22 mouse cellular contexts compared by ENCODE assay signal in the genomic region with DNA sequence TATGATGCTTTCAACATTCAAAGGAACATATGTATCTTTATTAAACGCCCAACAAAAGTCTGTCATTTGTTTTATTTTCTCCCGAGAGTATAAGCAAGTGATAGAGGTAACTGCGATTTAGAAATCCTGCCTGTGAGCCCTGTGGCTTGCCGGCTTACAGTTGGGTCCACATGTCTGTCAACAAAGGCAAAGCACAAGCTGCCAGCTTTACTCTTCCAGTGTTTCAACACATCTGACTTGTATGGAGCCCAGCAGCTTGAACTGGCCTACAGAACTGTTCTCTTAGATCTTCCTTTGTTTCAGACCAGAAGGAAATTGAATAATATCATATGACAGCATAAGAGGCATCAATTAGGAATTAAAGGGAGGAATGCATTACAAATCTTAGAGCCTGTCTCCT.
DNase-seq lines count a peak whose midpoint lies in the region; ATAC-seq lines count a peak whose summit lies in the region.
"Had no signal": no experiment of that assay in that cellular context is flagged by ENCODE, and none has a peak within 500 bp of the region (broad histone marks: within the 10 kb centered on the region; RNA-seq: fewer than 3 reads in every experiment).

No protein-coding gene starts in this region.

- H3K4me1 ChIP-seq in embryonic facial prominence, embryonic 14.5 days (ENCODE audit: control insufficient read depth, insufficient read depth, low read length): 0 out of 2 replicates have a peak, but pooled peaks cover 2% of the 10 kb centered on the region
- no peaks in the 10 kb centered on the region for H3K4me1 ChIP-seq in embryonic facial prominence, embryonic 10.5 days
- H3K4me1 ChIP-seq in liver, embryonic 16.5 days (ENCODE audit: control insufficient read depth, low read depth, low read length): no peaks in the 10 kb centered on the region
- H3K4me1 ChIP-seq in lung, embryonic 15.5 days: peaks cover 13% of the 10 kb centered on the region
- H3K4me1 ChIP-seq: embryonic facial prominence, embryonic 13.5 days; hindbrain, embryonic 12.5 days; hindbrain, embryonic 15.5 days had no signal

- peak; percentile 41; the same call in 1 of the 2 replicates for ATAC-seq in embryonic facial prominence, embryonic 14.5 days (ENCODE audit: low read depth)
- peak; percentile 76 for ATAC-seq in liver, embryonic 16.5 days (ENCODE audit: low read depth)
- ATAC-seq in lung, embryonic 15.5 days (ENCODE audit: borderline replicate concordance, extremely low read depth, low FRiP score, low TSS enrichment): no peak
- ATAC-seq: activated CD4-positive, CD25-positive, alpha-beta regulatory T cell, adult 4 months; forebrain, embryonic 14.5 days; forebrain, postnatal 0 days had no signal

- H3K4me2 ChIP-seq in embryonic facial prominence, embryonic 14.5 days (ENCODE audit: low read depth, low read length): no peak overlapping the region
- H3K4me2 ChIP-seq in liver, embryonic 16.5 days (ENCODE audit: low read depth, low read length): no peak overlapping the region
- no peak overlapping the region for H3K4me2 ChIP-seq in lung, embryonic 15.5 days
- H3K4me2 ChIP-seq: embryonic facial prominence, embryonic 13.5 days; heart, embryonic 11.5 days; hindbrain, embryonic 12.5 days; hindbrain, embryonic 15.5 days had no signal

- H3K9ac ChIP-seq in embryonic facial prominence, embryonic 14.5 days (ENCODE audit: low read depth, low read length): no peak overlapping the region
- no peak overlapping the region for H3K9ac ChIP-seq in liver, embryonic 16.5 days (ENCODE audit: low read depth, low read length)
- no peak overlapping the region for H3K9ac ChIP-seq in lung, embryonic 15.5 days
- H3K9ac ChIP-seq: embryonic facial prominence, embryonic 13.5 days; forebrain, postnatal 0 days; hindbrain, embryonic 12.5 days; hindbrain, embryonic 15.5 days had no signal

- 0 out of 2 replicates have a peak overlapping the region, but pooled peaks have one; percentile 15 for H3K27ac ChIP-seq in embryonic facial prominence, embryonic 14.5 days (replicated peaks; ENCODE audit: low read depth, low read length)
- H3K27ac ChIP-seq in embryonic facial prominence, embryonic 10.5 days (replicated peaks): no peak overlapping the region
- no peak overlapping the region for H3K27ac ChIP-seq in liver, embryonic 16.5 days (ENCODE audit: low read length)
- peak overlapping the region; percentile 70 for H3K27ac ChIP-seq in lung, embryonic 15.5 days
- H3K27ac ChIP-seq: embryonic facial prominence, embryonic 13.5 days; gastrocnemius, adult 2 months; hindbrain, embryonic 12.5 days; hindbrain, embryonic 15.5 days had no signal

- peak; percentile 63 for DNase-seq in embryonic facial prominence, embryonic 14.5 days (ENCODE audit: low spot score)
- DNase-seq in embryonic facial prominence, embryonic 10.5 days (ENCODE audit: low spot score): no peak
- DNase-seq in liver (no peak), adipocyte (ENCODE audit: low spot score) (peak; percentile 16)
- no peak for DNase-seq in lung, postnatal 4 days
- DNase-seq in adrenal gland, postnatal 4 days (ENCODE audit: low spot score in 2 of 2): no peak
- DNase-seq: adrenal gland, postnatal 10 days; adrenal gland, postnatal 36 days; cerebellum, adult 11 months; cerebellum, adult 2 months; cerebellum, adult 9-11 months; cerebellum, postnatal 25 days; forebrain, postnatal 0 days had no signal

- H3K36me3 ChIP-seq in embryonic facial prominence, embryonic 14.5 days (ENCODE audit: control insufficient read depth, insufficient read depth, low read length): no peaks in the 10 kb centered on the region
- H3K36me3 ChIP-seq in embryonic facial prominence, embryonic 10.5 days (replicated peaks): no peaks in the 10 kb centered on the region
- no peaks in the 10 kb centered on the region for H3K36me3 ChIP-seq in liver, embryonic 16.5 days (ENCODE audit: control insufficient read depth, insufficient read depth)
- no peaks in the 10 kb centered on the region for H3K36me3 ChIP-seq in lung, embryonic 15.5 days
- H3K36me3 ChIP-seq: embryonic facial prominence, embryonic 13.5 days; hindbrain, embryonic 12.5 days; hindbrain, embryonic 15.5 days had no signal

- H3K4me3 ChIP-seq in embryonic facial prominence, embryonic 14.5 days (ENCODE audit: low read depth, low read length): no peak overlapping the region
- no peak overlapping the region for H3K4me3 ChIP-seq in embryonic facial prominence, embryonic 10.5 days
- no peak overlapping the region for H3K4me3 ChIP-seq in liver, embryonic 16.5 days (ENCODE audit: low read depth, low read length)
- H3K4me3 ChIP-seq in lung, embryonic 15.5 days: no peak overlapping the region
- H3K4me3 ChIP-seq: embryonic facial prominence, embryonic 13.5 days; gastrocnemius, adult 2 months; hindbrain, embryonic 12.5 days; hindbrain, embryonic 15.5 days had no signal

- WGBS in embryonic facial prominence, embryonic 14.5 days: 56% methylated on average over 4 of the region's 4 CpGs
- 87% methylated on average over 4 of the region's 4 CpGs for WGBS in embryonic facial prominence, embryonic 10.5 days
- 59% methylated on average over 4 of the region's 4 CpGs for WGBS in liver, embryonic 16.5 days (ENCODE audit: insufficient replicate concordance)
- WGBS in lung, embryonic 15.5 days: 57% methylated on average over 4 of the region's 4 CpGs

- H3K9me3 ChIP-seq in embryonic facial prominence, embryonic 14.5 days (ENCODE audit: control insufficient read depth, low read length): no peaks in the 10 kb centered on the region
- no peaks in the 10 kb centered on the region for H3K9me3 ChIP-seq in embryonic facial prominence, embryonic 10.5 days
- no peaks in the 10 kb centered on the region for H3K9me3 ChIP-seq in liver, embryonic 16.5 days (replicated peaks; ENCODE audit: control insufficient read depth, low read length)
- no peaks in the 10 kb centered on the region for H3K9me3 ChIP-seq in lung, embryonic 15.5 days
- H3K9me3 ChIP-seq: embryonic facial prominence, embryonic 13.5 days; hindbrain, embryonic 12.5 days; hindbrain, embryonic 15.5 days had no signal

- H3K27me3 ChIP-seq in embryonic facial prominence, embryonic 14.5 days (replicated peaks; ENCODE audit: control insufficient read depth, insufficient read depth, low read length): no peaks in the 10 kb centered on the region
- H3K27me3 ChIP-seq in embryonic facial prominence, embryonic 10.5 days (replicated peaks; ENCODE audit: low read depth, poor library complexity, severe bottlenecking): no peaks in the 10 kb centered on the region
- no peaks in the 10 kb centered on the region for H3K27me3 ChIP-seq in liver, embryonic 16.5 days (ENCODE audit: control insufficient read depth, insufficient read depth, low read depth, low read length)
- H3K27me3 ChIP-seq in lung, embryonic 15.5 days: no peaks in the 10 kb centered on the region
- H3K27me3 ChIP-seq: embryonic facial prominence, embryonic 13.5 days; hindbrain, embryonic 12.5 days; hindbrain, embryonic 15.5 days had no signal

Comparison
In these comparisons a context has a peak if more than half of its experiments do, and no peak if none do; other contexts are left out.
1. DNase-seq: peak in embryonic facial prominence, embryonic 14.5 days (single experiment) and adipocyte (single experiment); none in embryonic facial prominence, embryonic 10.5 days (single experiment), liver (single experiment), lung, postnatal 4 days (0 of 2) and adrenal gland, postnatal 4 days (0 of 2).
2. H3K27ac ChIP-seq: peak in embryonic facial prominence, embryonic 14.5 days (single experiment) and lung, embryonic 15.5 days (single experiment); none in embryonic facial prominence, embryonic 10.5 days (single experiment) and liver, embryonic 16.5 days (single experiment).